Mouse (Mus musculus) ES-E14 (cell line): ENCODE measurements around the gene Kmt2b. TPM values are rescaled to one million over a fixed set of nuclear protein-coding genes. Genes with fewer than 3 reads are reported as not detected.

Experiments
- DNase-seq: peaks from one replicate; pipeline ENCODE4 v3.0.0-alpha.2; 2013; ENCODE audit warnings: low read depth, low spot score
- H3K27ac ChIP-seq: 2 replicates; pipeline ENCODE4 v1.5.1; 2012; ENCODE audit warnings: low read depth, mild to moderate bottlenecking, low read length, moderate library complexity, mixed read lengths; ENCODE audit not compliant: poor library complexity, insufficient read depth, severe bottlenecking
- H3K36me3 ChIP-seq: 2 replicates; pipeline ENCODE4 v1.6.1; 2012; ENCODE audit warnings: mild to moderate bottlenecking, low read length, moderate library complexity, mixed read lengths; ENCODE audit not compliant: control insufficient read depth, poor library complexity, insufficient read depth, severe bottlenecking
- H3K4me1 ChIP-seq, 2 experiments: fragments of 150-350 bp in 1 of 2; sonication (generic) in 1 of 2; 2 replicates each; pipeline ENCODE4 v1.6.1; 2012; ENCODE audit warnings: low read length in 2 of 2, mild to moderate bottlenecking in 1 of 2, mixed read lengths in 1 of 2; ENCODE audit not compliant: control insufficient read depth in 2 of 2, insufficient read depth in 2 of 2, poor library complexity in 1 of 2
- H3K4me3 ChIP-seq, 2 experiments: fragments of 150-350 bp in 1 of 2; sonication (generic) in 1 of 2; 2 replicates each; pipeline ENCODE4 v1.5.1; 2012; ENCODE audit warnings: low read length in 2 of 2, low read depth in 1 of 2, mild to moderate bottlenecking in 1 of 2, mixed read lengths in 1 of 2; ENCODE audit not compliant: insufficient read depth in 1 of 2, poor library complexity in 1 of 2, severe bottlenecking in 1 of 2
- H3K9ac ChIP-seq: 2 replicates; pipeline ENCODE4 v1.6.1; 2012; ENCODE audit warnings: low read depth, mild to moderate bottlenecking, low read length, mixed read lengths; ENCODE audit not compliant: poor library complexity, insufficient read depth, severe bottlenecking
- H3K9me3 ChIP-seq: fragments of 150-350 bp; sonication (generic); 2 replicates; pipeline ENCODE4 v1.6.1; 2012; ENCODE audit warnings: low read depth, mild to moderate bottlenecking, low read length; ENCODE audit not compliant: control insufficient read depth, insufficient read depth
- CHD2 ChIP-seq: IDR thresholded peaks from 2 replicates; pipeline ENCODE4 v1.6.1; 2014; ENCODE audit warnings: mild to moderate bottlenecking, low read depth, low read length, inconsistent platforms
- HCFC1 ChIP-seq: IDR thresholded peaks from 2 replicates; pipeline ENCODE4 v1.6.1; 2012; ENCODE audit warnings: low read length, inconsistent platforms, borderline replicate concordance; ENCODE audit not compliant: insufficient read depth
- MAFK ChIP-seq: IDR thresholded peaks from 2 replicates; pipeline ENCODE4 v1.6.1; 2014; ENCODE audit warnings: mild to moderate bottlenecking, low read depth, low read length, inconsistent platforms; ENCODE audit not compliant: insufficient read depth
- ZC3H11A ChIP-seq: IDR thresholded peaks from 2 replicates; pipeline ENCODE4 v1.6.1; 2012; ENCODE audit warnings: low read depth, mild to moderate bottlenecking, inconsistent platforms, low read length, borderline replicate concordance
- ZNF384 ChIP-seq: IDR thresholded peaks from 2 replicates; pipeline ENCODE4 v1.6.1; 2012; ENCODE audit warnings: low read depth, low read length, inconsistent platforms
- in situ Hi-C, 2 experiments: fragments of 600-800 bp; cut with MboI; formaldehyde crosslinking; loops; one replicate each; pipeline ENCODE4 v1.15.1; 2025; ENCODE audit warnings: low sequenced_read_pairs in 2 of 2, inconsistent platforms in 1 of 2; ENCODE audit not compliant: unreplicated experiment in 2 of 2
- total RNA-seq: library from RNA; depleted of rRNA; stranded (reverse); fragments of 300-350 nt; gene quantifications from 2 replicates; pipeline ENCODE4 v1.2.3, GENCODE M21; 2012

The Kmt2b gene
- total RNA-seq, 1 experiment: 73.7 TPM

- Histone ChIP-seq H3K4me1 (peaks cover 0 to 11% of the 10 kb centered on the region in 2 experiments; a peak in 2 of 4 replicates), H3K9me3 (no peaks in the 10 kb centered on the region), H3K9ac (peak overlapping the region; percentile 83), H3K27ac (no peak overlapping the region), H3K4me3 (peak overlapping the region; percentile 79 to 95), H3K36me3 (peaks cover 18% of the 10 kb centered on the region)
- no peak for TF ChIP-seq MAFK
- no peak for TF ChIP-seq ZNF384
- no peak for TF ChIP-seq HCFC1
- TF ChIP-seq ZC3H11A: no peak
- TF ChIP-seq CHD2: no peak
- DNase-seq: no peak
- in situ Hi-C loops: no loop called here
These were observed 35.4 kb downstream of the Kmt2b start for GRCm38 (mm10) chr7:30553021-30553589.

GRCm38 (mm10) chr7:30552102-30553020 is 36.2 kb downstream of the Kmt2b start, which contains the start of the genes Hspb6 and Proser3:
Gene Hspb6, plus strand, starts transcription at chr7:30552178.
Gene Proser3, minus strand, starts transcription at chr7:30552299.
- Histone ChIP-seq H3K9ac (peak within 1 kb of the TSS; percentile 85), H3K4me1 (peaks cover 0 to 8% of the 10 kb centered on the region in 2 experiments; a peak in 2 of 4 replicates), H3K27ac (peak within 1 kb of the TSS; percentile 95), H3K36me3 (peaks cover 18% of the 10 kb centered on the region), H3K9me3 (no peaks in the 10 kb centered on the region), H3K4me3 (peak within 1 kb of the TSS; percentile 89 to 95)
- in situ Hi-C loops: no loop called here
- TF ChIP-seq CHD2 (peak; percentile 86), ZNF384 (no peak), HCFC1 (peak; percentile 70; the same call in 1 of the 2 replicates)
- peak; percentile 99 for DNase-seq

- Histone ChIP-seq H3K27ac (peak overlapping the region; percentile 95), H3K9me3 (no peaks in the 10 kb centered on the region), H3K36me3 (peaks cover 13% of the 10 kb centered on the region), H3K4me3 (peak overlapping the region; percentile 89 to 95), H3K4me1 (peaks cover 0 to 8% of the 10 kb centered on the region in 2 experiments; a peak in 2 of 4 replicates), H3K9ac (peak overlapping the region; percentile 85)
- TF ChIP-seq ZNF384 (no peak), HCFC1 (peak; percentile 94), CHD2 (no peak), MAFK (no peak)
- peak; percentile 69 for DNase-seq
- in situ Hi-C loops: no loop called here
These were observed 37.0 kb downstream of the Kmt2b start for GRCm38 (mm10) chr7:30551445-30552101.

- Histone ChIP-seq H3K4me1 (peaks cover 0 to 8% of the 10 kb centered on the region in 2 experiments; a peak in 2 of 4 replicates), H3K36me3 (peaks cover 9% of the 10 kb centered on the region), H3K9ac (no peak overlapping the region), H3K27ac (no peak overlapping the region), H3K9me3 (no peaks in the 10 kb centered on the region), H3K4me3 (no peak overlapping the region)
- in situ Hi-C loops: no loop called here
- TF ChIP-seq ZC3H11A: no peak
- no peak for TF ChIP-seq CHD2
- no peak for TF ChIP-seq ZNF384
- no peak for TF ChIP-seq MAFK
- TF ChIP-seq HCFC1: no peak
- DNase-seq: no peak
These were observed 37.9 kb downstream of the Kmt2b start for GRCm38 (mm10) chr7:30550603-30551002.
